Mouse (Mus musculus) cerebellum, postnatal 25 days (tissue): ENCODE results near the gene Olfr140.

ENCODE experiments used
- DNase-seq, 2 experiments: peaks; one replicate each; pipeline ENCODE4 v3.0.0; 2021; ENCODE audit warnings: mixed read lengths in 2 of 2

Gene Olfr140

DNA sequence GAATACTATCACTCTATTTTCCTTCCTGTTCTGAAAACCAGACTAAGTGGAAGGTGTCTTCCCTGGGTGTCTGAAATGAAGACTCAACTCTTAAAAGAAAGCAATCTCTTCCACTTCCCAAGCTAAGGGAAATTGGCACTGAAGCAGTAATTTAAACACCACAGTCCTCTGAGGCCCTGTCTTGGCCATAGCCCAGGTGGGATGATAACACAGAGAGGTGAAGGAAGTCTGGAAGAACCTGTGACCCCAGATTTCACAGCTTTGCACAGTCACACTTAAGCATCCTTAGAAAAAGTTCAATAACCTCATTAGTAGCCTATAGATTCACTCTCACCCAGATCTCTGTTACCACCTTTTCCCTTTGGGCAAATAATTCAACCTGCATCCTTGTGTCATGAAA is at the start of gene Olfr140:
Gene Olfr140, minus strand, starts transcription at position 101 of the 400 bp plus-strand sequence.
- no peak for DNase-seq

DNA sequence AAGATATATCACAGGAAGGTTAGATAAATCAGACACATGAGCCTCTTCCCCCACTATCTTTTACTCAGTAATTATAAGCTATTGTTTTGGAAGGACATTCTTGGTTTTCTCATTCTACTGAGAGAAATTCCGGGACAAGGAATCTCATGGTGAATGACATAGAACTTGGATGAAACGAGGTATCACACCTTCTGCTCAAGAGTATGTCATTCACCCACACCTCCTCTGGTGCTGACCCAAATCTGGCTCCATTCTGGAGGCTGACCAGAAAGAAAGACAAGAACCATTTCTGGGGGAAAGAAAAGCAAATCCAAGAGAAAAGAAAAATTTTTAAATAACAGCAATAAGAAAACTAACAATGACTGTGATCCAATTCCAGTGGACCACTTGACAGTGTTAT is 6.7 kb upstream of the Olfr140 start:
- DNase-seq = no peak

DNA sequence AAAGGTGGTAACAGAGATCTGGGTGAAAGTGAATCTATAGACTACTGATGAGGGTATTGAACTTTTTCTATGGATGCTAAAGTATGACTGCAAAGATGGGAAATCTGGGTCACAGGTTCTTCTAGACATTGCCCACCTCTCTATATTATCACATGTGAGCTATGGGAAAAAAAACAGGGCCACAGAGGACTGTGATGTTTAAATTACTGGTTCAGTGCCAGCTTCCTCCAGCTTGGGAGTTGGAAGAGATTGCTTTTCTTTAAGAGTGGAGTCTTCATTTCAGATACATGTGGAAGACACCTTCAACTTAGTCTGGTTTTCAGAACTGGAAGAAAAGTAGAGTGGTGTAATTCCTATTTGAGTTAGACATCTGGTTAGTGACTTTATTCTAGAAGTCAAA is 28.4 kb downstream of the Olfr140 start, which contains the start of gene Olfr1265:
Gene Olfr1265, plus strand, starts transcription at position 301 of the 400 bp plus-strand sequence.
- no peak for DNase-seq

DNA sequence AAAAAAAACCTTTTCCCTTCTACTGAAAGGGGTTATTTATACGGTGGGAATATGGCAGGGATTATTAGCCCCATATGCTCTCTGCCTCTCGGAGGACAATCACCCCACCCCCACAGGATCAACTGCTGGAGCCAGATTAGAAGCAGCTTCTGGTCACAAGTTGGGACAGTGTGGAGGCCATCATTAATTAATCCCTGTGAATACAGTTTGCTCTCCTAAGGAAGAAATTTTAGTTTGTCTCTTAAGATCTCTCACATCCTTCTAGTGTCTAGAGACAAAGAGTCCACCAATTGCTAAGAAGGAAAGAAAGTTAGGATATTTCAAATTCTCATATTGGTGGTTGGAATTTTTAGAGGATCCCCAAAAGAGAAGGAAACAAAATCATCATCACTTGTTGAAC is 37.9 kb downstream of the Olfr140 start, which contains the start of gene Olfr1264:
Gene Olfr1264, minus strand, starts transcription at position 101 of the 400 bp plus-strand sequence.
- no peak for DNase-seq

DNA sequence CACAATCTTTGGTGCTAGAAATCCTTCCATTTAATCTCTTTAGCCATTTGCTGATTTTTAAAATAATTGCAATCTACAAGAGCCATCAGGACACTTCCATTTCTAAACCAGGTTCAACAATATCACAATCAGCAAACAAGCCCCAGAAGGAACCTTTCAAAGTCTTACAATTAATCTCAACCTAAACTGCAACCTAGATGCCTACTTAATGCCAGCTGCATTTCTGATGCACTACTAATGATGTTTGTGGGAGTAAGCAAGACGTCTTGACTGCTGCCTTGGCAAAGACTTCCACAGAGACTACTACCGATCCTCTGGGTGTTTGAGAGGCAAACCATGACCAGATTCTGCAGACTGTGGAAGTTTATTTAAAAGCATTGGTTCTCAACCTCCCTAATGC is 51.6 kb downstream of the Olfr140 start, which contains the start of gene Olfr1263:
Gene Olfr1263, plus strand, starts transcription at position 301 of the 400 bp plus-strand sequence.
- DNase-seq = no peak

DNA sequence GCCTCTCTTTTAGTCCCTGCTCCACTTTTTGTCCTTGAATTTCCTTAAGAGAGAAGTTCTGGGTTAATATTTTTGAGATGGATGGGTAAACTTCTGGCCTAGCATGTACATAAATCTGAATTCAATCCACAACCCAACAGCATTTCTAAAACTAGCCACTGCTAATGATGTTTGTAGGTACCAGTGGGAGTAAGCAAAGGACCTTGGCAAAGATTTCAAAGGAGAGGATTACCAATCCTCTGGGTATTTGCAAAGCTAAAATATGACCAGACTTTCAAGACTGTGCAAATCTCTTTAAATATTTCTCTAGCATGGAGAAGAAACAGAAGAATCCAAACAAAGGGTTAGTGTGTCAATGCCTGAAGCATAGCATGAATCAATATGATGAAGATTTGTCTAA is 63.5 kb downstream of the Olfr140 start, which contains the start of gene Olfr1262:
Gene Olfr1262, plus strand, starts transcription at position 301 of the 400 bp plus-strand sequence.
- DNase-seq = no peak
